Mouse (Mus musculus): ENCODE measurements around the gene Khsrp. TPM values are rescaled to one million over a fixed set of nuclear protein-coding genes. Genes with fewer than 3 reads are reported as not detected.

Khsrp gene
- polyA plus RNA-seq, 1 experiment = 68.5 TPM

DNA sequence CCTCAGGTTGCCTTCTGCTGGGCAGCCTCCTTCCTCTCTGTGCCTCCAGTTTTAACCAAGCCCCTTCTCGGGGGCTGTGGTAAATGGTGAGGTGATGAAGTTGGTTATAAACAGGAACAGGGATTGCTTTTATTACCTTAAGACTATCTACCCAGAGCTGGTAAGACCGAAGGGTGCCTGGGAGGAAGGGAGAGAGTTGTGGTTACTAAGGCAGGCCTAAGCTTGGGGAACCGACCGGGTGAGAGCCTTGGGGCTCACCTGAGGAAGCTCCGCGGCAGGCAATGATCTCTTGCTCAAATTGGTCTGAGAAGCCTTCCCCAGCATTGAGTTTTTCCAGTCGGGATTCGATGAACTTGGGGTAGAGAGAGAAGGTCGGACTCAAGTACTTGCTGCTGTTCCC, 39.0 kb upstream of the Khsrp start:
- no peaks in the 10 kb centered on the region for H3K79me3 ChIP-seq (ENCODE audit: low read depth)
- TF ChIP-seq USF1 (IDR thresholded peaks at IDR 0.05; ENCODE audit: low read depth) (no peak), MAX (IDR thresholded peaks at IDR 0.05) (no peak), MYOG (IDR thresholded peaks at IDR 0.05; ENCODE audit: control insufficient read depth, extremely low read depth, insufficient read length) (no peak), CEBPB (IDR thresholded peaks at IDR 0.05; ENCODE audit: low read depth) (no peak), MYOD1 (IDR thresholded peaks at IDR 0.05; ENCODE audit: control insufficient read depth, insufficient read length, low read depth) (no peak), CTCF (IDR thresholded peaks at IDR 0.05; ENCODE audit: control insufficient read depth, insufficient read depth, insufficient read length) (no peak), FOSL1 (IDR thresholded peaks at IDR 0.05; ENCODE audit: insufficient read depth, low read length, poor library complexity, severe bottlenecking) (no peak)
- H3K4me3 ChIP-seq (ENCODE audit: insufficient read depth, poor library complexity, severe bottlenecking) = no peak overlapping the region
- H3ac ChIP-seq (ENCODE audit: control insufficient read depth, insufficient read length, low read depth) = no peak overlapping the region
- peaks cover 60% of the 10 kb centered on the region for H3K27me3 ChIP-seq (ENCODE audit: control insufficient read depth, insufficient read depth, insufficient read length)
- no peaks in the 10 kb centered on the region for H3K79me2 ChIP-seq (ENCODE audit: control insufficient read depth, insufficient read depth)
- no peaks in the 10 kb centered on the region for H3K36me3 ChIP-seq (ENCODE audit: control insufficient read depth, insufficient read depth)

DNA sequence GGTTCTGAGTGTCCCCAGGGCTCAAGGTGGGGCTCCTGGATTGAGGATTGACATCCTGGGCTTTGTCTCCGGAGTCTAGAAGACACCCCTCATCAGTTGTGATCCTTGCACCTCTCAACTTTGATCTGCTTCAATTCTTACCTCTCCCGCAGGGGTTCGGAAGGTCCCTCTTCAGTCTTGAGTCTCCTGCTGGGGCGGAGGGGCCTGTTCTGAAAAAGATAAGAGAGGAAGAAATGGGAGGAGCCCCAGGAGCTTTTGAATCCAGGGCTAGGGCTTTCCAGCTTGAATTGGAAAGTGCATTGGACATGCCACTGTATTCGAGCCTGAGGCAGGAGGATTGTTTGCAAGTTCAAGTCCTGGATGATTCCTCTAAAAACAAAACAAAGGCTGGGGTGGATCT, 35.6 kb upstream of the Khsrp start:
- no peak for TF ChIP-seq CEBPB (IDR thresholded peaks at IDR 0.05; ENCODE audit: low read depth)
- no peak for TF ChIP-seq FOSL1 (IDR thresholded peaks at IDR 0.05; ENCODE audit: insufficient read depth, low read length, poor library complexity, severe bottlenecking)
- no peak for TF ChIP-seq MYOD1 (IDR thresholded peaks at IDR 0.05; ENCODE audit: control insufficient read depth, insufficient read length, low read depth)
- no peak for TF ChIP-seq USF1 (IDR thresholded peaks at IDR 0.05; ENCODE audit: low read depth)
- no peak for TF ChIP-seq MAX (IDR thresholded peaks at IDR 0.05)
- no peak for TF ChIP-seq MYOG (IDR thresholded peaks at IDR 0.05; ENCODE audit: control insufficient read depth, extremely low read depth, insufficient read length)
- TF ChIP-seq CTCF (IDR thresholded peaks at IDR 0.05; ENCODE audit: control insufficient read depth, insufficient read depth, insufficient read length) = no peak
- Histone ChIP-seq H3K36me3 (ENCODE audit: control insufficient read depth, insufficient read depth) (no peaks in the 10 kb centered on the region), H3K79me3 (ENCODE audit: low read depth) (no peaks in the 10 kb centered on the region), H3K79me2 (ENCODE audit: control insufficient read depth, insufficient read depth) (no peaks in the 10 kb centered on the region), H3K4me3 (ENCODE audit: insufficient read depth, poor library complexity, severe bottlenecking) (no peak overlapping the region), H3K27me3 (ENCODE audit: control insufficient read depth, insufficient read depth, insufficient read length) (peaks cover 63% of the 10 kb centered on the region), H3ac (ENCODE audit: control insufficient read depth, insufficient read length, low read depth) (no peak overlapping the region)

DNA sequence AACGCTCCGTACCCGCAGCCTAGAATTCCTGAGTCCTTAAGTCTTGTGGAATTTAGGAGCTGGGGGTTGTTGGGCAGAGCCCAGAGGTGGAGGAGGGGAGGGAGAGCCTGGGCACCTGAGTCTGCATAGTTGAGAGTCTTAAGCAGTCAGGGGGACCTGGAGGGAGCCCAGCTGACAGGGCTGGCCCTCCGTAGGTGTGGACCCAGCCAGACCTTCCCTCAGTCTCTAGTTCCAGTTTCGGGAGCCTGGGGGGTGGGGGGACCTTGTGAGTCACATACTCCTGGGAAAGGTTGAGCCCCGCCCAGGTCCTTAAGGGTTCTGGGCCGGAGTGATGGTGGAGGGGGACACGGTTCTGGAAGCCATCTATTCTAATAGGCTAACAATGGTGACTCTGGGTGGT, 31.7 kb upstream of the Khsrp start:
- Histone ChIP-seq H3K27me3 (ENCODE audit: control insufficient read depth, insufficient read depth, insufficient read length) (peaks cover 69% of the 10 kb centered on the region), H3K4me3 (ENCODE audit: insufficient read depth, poor library complexity, severe bottlenecking) (no peak overlapping the region), H3ac (ENCODE audit: control insufficient read depth, insufficient read length, low read depth) (no peak overlapping the region), H3K79me3 (ENCODE audit: low read depth) (no peaks in the 10 kb centered on the region), H3K79me2 (ENCODE audit: control insufficient read depth, insufficient read depth) (no peaks in the 10 kb centered on the region), H3K36me3 (ENCODE audit: control insufficient read depth, insufficient read depth) (no peaks in the 10 kb centered on the region)
- no peak for TF ChIP-seq CTCF (IDR thresholded peaks at IDR 0.05; ENCODE audit: control insufficient read depth, insufficient read depth, insufficient read length)
- no peak for TF ChIP-seq MYOG (IDR thresholded peaks at IDR 0.05; ENCODE audit: control insufficient read depth, extremely low read depth, insufficient read length)
- TF ChIP-seq FOSL1 (IDR thresholded peaks at IDR 0.05; ENCODE audit: insufficient read depth, low read length, poor library complexity, severe bottlenecking) = no peak
- no peak for TF ChIP-seq MYOD1 (IDR thresholded peaks at IDR 0.05; ENCODE audit: control insufficient read depth, insufficient read length, low read depth)
- TF ChIP-seq CEBPB (IDR thresholded peaks at IDR 0.05; ENCODE audit: low read depth) = no peak
- TF ChIP-seq MAX (IDR thresholded peaks at IDR 0.05) = no peak
- no peak for TF ChIP-seq USF1 (IDR thresholded peaks at IDR 0.05; ENCODE audit: low read depth)

DNA sequence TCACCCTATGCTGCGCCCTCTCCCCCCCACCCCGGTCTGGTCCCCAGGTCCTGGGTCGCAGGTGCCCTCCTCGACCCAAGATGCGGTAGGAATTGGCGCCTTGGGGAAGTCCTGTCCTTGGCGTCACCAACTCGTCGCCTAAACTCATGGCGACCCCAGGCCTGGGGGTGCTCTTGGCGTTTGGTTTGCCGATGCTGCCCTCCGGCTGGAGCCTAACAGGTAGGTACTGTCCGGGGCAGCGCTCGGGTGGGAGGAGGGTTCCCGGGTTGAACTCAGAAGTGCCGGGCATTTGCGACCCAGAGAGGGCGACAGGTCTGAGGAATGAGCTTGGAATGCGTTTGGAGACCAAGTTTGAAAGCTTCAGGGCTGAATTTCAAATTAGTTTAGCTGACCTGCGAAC, 31.2 kb upstream of the Khsrp start:
- no peak overlapping the region for H3ac ChIP-seq (ENCODE audit: control insufficient read depth, insufficient read length, low read depth)
- H3K4me3 ChIP-seq (ENCODE audit: insufficient read depth, poor library complexity, severe bottlenecking) = no peak overlapping the region
- H3K79me3 ChIP-seq (ENCODE audit: low read depth) = no peaks in the 10 kb centered on the region
- H3K27me3 ChIP-seq (ENCODE audit: control insufficient read depth, insufficient read depth, insufficient read length) = peaks cover 70% of the 10 kb centered on the region
- no peaks in the 10 kb centered on the region for H3K79me2 ChIP-seq (ENCODE audit: control insufficient read depth, insufficient read depth)
- TF ChIP-seq USF1 (IDR thresholded peaks at IDR 0.05; ENCODE audit: low read depth) (no peak), FOSL1 (IDR thresholded peaks at IDR 0.05; ENCODE audit: insufficient read depth, low read length, poor library complexity, severe bottlenecking) (no peak), CTCF (IDR thresholded peaks at IDR 0.05; ENCODE audit: control insufficient read depth, insufficient read depth, insufficient read length) (no peak), MAX (IDR thresholded peaks at IDR 0.05) (no peak), CEBPB (IDR thresholded peaks at IDR 0.05; ENCODE audit: low read depth) (no peak), MYOD1 (IDR thresholded peaks at IDR 0.05; ENCODE audit: control insufficient read depth, insufficient read length, low read depth) (no peak)
- no peaks in the 10 kb centered on the region for H3K36me3 ChIP-seq (ENCODE audit: control insufficient read depth, insufficient read depth)

DNA sequence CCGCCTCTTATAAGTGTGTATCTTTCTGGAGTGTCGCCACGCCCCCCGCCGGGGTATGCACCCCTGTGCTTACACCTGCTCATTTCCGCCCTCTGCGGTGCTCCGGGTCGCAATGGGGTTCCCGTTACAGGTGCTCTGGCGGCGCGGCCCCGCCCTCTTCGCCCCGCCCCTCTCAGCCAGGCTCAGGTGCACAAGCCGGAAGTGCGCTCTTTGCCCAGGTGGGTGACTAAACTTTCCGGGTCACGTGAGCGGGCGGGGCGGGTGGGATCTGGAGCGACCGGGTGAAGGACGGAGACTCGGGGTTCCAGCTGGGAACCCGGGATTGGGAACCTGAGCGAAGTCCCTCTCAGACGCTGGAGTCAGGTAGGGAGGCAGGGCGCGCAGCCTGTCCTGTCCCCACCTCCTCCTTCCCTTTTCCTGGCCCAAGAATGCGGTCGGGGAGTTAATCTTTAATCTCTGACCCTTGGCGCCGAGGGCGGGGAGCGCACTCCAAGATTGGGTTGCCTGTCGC, 30.7 kb upstream of the Khsrp start:
- H3K4me3 ChIP-seq (ENCODE audit: insufficient read depth, poor library complexity, severe bottlenecking) = no peak overlapping the region
- H3K27me3 ChIP-seq (ENCODE audit: control insufficient read depth, insufficient read depth, insufficient read length) = peaks cover 65% of the 10 kb centered on the region
- no peak overlapping the region for H3ac ChIP-seq (ENCODE audit: control insufficient read depth, insufficient read length, low read depth)
- TF ChIP-seq MYOD1 (IDR thresholded peaks at IDR 0.05; ENCODE audit: control insufficient read depth, insufficient read length, low read depth) (no peak), MAX (IDR thresholded peaks at IDR 0.05) (no peak), CTCF (IDR thresholded peaks at IDR 0.05; ENCODE audit: control insufficient read depth, insufficient read depth, insufficient read length) (no peak), USF1 (IDR thresholded peaks at IDR 0.05; ENCODE audit: low read depth) (no peak)
- H3K79me2 ChIP-seq (ENCODE audit: control insufficient read depth, insufficient read depth) = no peaks in the 10 kb centered on the region
- no peaks in the 10 kb centered on the region for H3K36me3 ChIP-seq (ENCODE audit: control insufficient read depth, insufficient read depth)
- no peaks in the 10 kb centered on the region for H3K79me3 ChIP-seq (ENCODE audit: low read depth)

DNA sequence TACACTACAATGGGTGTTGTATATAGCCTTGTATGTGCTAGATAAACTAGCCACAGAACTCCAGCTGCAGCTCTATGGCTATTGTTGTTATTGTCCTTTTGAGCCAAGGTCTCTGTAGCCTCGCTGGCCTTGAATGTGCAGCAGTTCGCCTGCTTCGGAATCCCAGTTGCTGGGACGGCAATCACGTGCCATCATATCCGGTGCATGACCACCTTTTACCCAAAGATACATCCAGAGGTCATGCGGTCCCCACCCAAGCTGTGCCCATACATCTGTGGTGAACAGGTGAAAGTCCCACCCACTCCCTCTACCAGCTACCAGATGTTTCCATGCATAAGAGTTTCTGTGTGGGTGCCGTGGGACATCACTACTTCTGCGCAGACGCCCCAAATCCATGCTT, 29.7 kb upstream of the Khsrp start:
- no peak overlapping the region for H3K4me3 ChIP-seq (ENCODE audit: insufficient read depth, poor library complexity, severe bottlenecking)
- H3K27me3 ChIP-seq (ENCODE audit: control insufficient read depth, insufficient read depth, insufficient read length) = peaks cover 57% of the 10 kb centered on the region
- no peaks in the 10 kb centered on the region for H3K79me3 ChIP-seq (ENCODE audit: low read depth)
- no peak overlapping the region for H3ac ChIP-seq (ENCODE audit: control insufficient read depth, insufficient read length, low read depth)
- no peaks in the 10 kb centered on the region for H3K36me3 ChIP-seq (ENCODE audit: control insufficient read depth, insufficient read depth)
- TF ChIP-seq CTCF (IDR thresholded peaks at IDR 0.05; ENCODE audit: control insufficient read depth, insufficient read depth, insufficient read length) (no peak), MAX (IDR thresholded peaks at IDR 0.05) (no peak), CEBPB (IDR thresholded peaks at IDR 0.05; ENCODE audit: low read depth) (no peak), FOSL1 (IDR thresholded peaks at IDR 0.05; ENCODE audit: insufficient read depth, low read length, poor library complexity, severe bottlenecking) (no peak), MYOD1 (IDR thresholded peaks at IDR 0.05; ENCODE audit: control insufficient read depth, insufficient read length, low read depth) (no peak), MYOG (IDR thresholded peaks at IDR 0.05; ENCODE audit: control insufficient read depth, extremely low read depth, insufficient read length) (no peak), USF1 (IDR thresholded peaks at IDR 0.05; ENCODE audit: low read depth) (no peak)
- H3K79me2 ChIP-seq (ENCODE audit: control insufficient read depth, insufficient read depth) = no peaks in the 10 kb centered on the region

All from C2C12 (cell line).